Mouse (Mus musculus) midbrain, embryonic 11.5 days (tissue): ENCODE measurements around the gene Hist1h3f. TPM values are rescaled to one million over a fixed set of nuclear protein-coding genes. Genes with fewer than 3 reads are reported as not detected.
"Not testable (repeated sequence)": the region's sequence is repeated elsewhere in the genome, so short reads cannot be mapped to it uniquely, and the experiment has no call there.

Experiments used
- ATAC-seq: fragments of 200-750 bp; cut with Nextera tagmentation; 2 replicates; pipeline ENCODE4 v1.8.0; 2017; ENCODE audit warnings: moderate TSS enrichment, moderate library complexity; ENCODE audit not compliant: low FRiP score
- DNase-seq: peaks from one replicate; pipeline ENCODE4 v3.0.0; 2015; ENCODE audit warnings: low spot score; ENCODE audit errors: missing footprints
- H3K27ac ChIP-seq: fragments of 300-500 bp; sonication (generic); 2 replicates; pipeline ENCODE4 v1.5.1; 2014; ENCODE audit warnings: low read depth, low read length
- H3K27me3 ChIP-seq: fragments of 300-500 bp; sonication (generic); 2 replicates; pipeline ENCODE4 v1.6.1; 2014; ENCODE audit warnings: mild to moderate bottlenecking, low read length, moderate library complexity, mixed read lengths; ENCODE audit not compliant: control insufficient read depth, insufficient read depth
- H3K36me3 ChIP-seq: fragments of 300-500 bp; sonication (generic); 2 replicates; pipeline ENCODE4 v1.6.1; 2014; ENCODE audit warnings: mild to moderate bottlenecking, low read length, moderate library complexity, mixed read lengths; ENCODE audit not compliant: control insufficient read depth, insufficient read depth
- H3K4me1 ChIP-seq: fragments of 300-500 bp; sonication (generic); 2 replicates; pipeline ENCODE4 v1.6.1; 2014; ENCODE audit warnings: low read length; ENCODE audit not compliant: control insufficient read depth, insufficient read depth
- H3K4me2 ChIP-seq: fragments of 300-500 bp; sonication (generic); 2 replicates; pipeline ENCODE4 v1.6.1; 2014; ENCODE audit warnings: mild to moderate bottlenecking, moderate library complexity
- H3K4me3 ChIP-seq: fragments of 300-500 bp; sonication (generic); 2 replicates; pipeline ENCODE4 v1.5.1; 2014; ENCODE audit warnings: low read depth, low read length
- H3K9ac ChIP-seq: fragments of 300-500 bp; sonication (generic); 2 replicates; pipeline ENCODE4 v1.6.1; 2014; ENCODE audit warnings: low read length
- H3K9me3 ChIP-seq: fragments of 300-500 bp; sonication (generic); 2 replicates; pipeline ENCODE4 v1.6.1; 2016; ENCODE audit warnings: low read length; ENCODE audit not compliant: control insufficient read depth
- WGBS: fragments of 180-500 bp; shearing (Covaris S2); extraction: QIAGEN DNeasy Blood & Tissue Kit; methylation state at CpG from one replicate; pipeline ENCODE4 v1.1.7; 2014; 5-methylcytosine and 5-hydroxymethylcytosine counted together
- polyA plus RNA-seq: library from polyadenylated mRNA; unstranded; fragments of >200 nt; fragmentation: Nextera tagmentation; extraction: Ambion mirVana; gene quantifications from 2 replicates; pipeline ENCODE4 v1.2.1, GENCODE M21; 2014

Gene Hist1h3f
- polyA plus RNA-seq, 1 experiment from 2014 or later, result 1.2 TPM

- H3K4me2 ChIP-seq, result peak overlapping the region; percentile 71
- H3K9me3 ChIP-seq, result no peaks in the 10 kb centered on the region
- WGBS, result 4% methylated on average over 18 of the region's 18 CpGs
- H3K27me3 ChIP-seq, result no peaks in the 10 kb centered on the region
- H3K4me3 ChIP-seq, result peak overlapping the region; percentile 35
- ATAC-seq (peak; percentile 65), DNase-seq (peak; percentile 96)
- peak overlapping the region; percentile 86 for H3K9ac ChIP-seq
- no peaks in the 10 kb centered on the region for H3K4me1 ChIP-seq
- peak overlapping the region; percentile 96 for H3K27ac ChIP-seq
- H3K36me3 ChIP-seq, result no peaks in the 10 kb centered on the region
These were observed 19.0 kb downstream of the Hist1h3f start for GRCm38 (mm10) chr13:23562699-23563462.

DNA sequence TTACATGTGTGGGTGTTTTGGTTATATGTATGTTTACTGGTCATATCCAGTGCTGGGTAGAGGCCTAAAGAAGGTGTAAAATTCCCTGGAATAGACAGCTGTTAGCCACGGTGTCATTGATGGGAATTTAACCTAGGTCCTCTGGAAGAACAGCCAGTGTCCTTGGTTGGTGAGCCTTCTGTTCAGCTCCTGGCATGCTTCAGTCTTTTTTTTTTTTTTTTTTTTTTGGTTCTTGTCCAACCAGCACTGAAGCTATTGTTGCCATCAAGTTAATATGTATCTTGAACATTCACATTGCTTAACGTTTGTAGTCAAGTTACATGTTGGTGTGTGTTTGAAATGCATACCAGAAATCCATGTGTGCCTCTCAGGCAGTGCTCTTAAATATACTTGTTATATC is 20.6 kb downstream of the Hist1h3f start:
- Histone ChIP-seq H3K9ac (no peak overlapping the region), H3K36me3 (no peaks in the 10 kb centered on the region), H3K4me2 (no peak overlapping the region), H3K9me3 (no peaks in the 10 kb centered on the region), H3K4me1 (no peaks in the 10 kb centered on the region; the same call in 1 of the 2 replicates), H3K4me3 (no peak overlapping the region), H3K27me3 (no peaks in the 10 kb centered on the region), H3K27ac (0 out of 2 replicates have a peak overlapping the region, but pooled peaks have one; percentile 96)
- 87% methylated on average over 2 of the region's 2 CpGs for WGBS
- no peak for ATAC-seq
- DNase-seq, result no peak

GRCm38 (mm10) chr13:23570261-23571021 is 26.6 kb downstream of the Hist1h3f start:
- not testable (repeated sequence) for ATAC-seq, H3K4me1 ChIP-seq, H3K36me3 ChIP-seq, H3K9me3 ChIP-seq, H3K27me3 ChIP-seq
- H3K4me2 ChIP-seq, result peak overlapping the region; percentile 42
- peak; percentile 94 for DNase-seq
- peak overlapping the region; percentile 43 for H3K4me3 ChIP-seq
- peak overlapping the region; percentile 93 for H3K27ac ChIP-seq
- H3K9ac ChIP-seq, result peak overlapping the region; percentile 57; the same call in 1 of the 2 replicates
- 4% methylated on average over 19 of the region's 41 CpGs for WGBS

DNA sequence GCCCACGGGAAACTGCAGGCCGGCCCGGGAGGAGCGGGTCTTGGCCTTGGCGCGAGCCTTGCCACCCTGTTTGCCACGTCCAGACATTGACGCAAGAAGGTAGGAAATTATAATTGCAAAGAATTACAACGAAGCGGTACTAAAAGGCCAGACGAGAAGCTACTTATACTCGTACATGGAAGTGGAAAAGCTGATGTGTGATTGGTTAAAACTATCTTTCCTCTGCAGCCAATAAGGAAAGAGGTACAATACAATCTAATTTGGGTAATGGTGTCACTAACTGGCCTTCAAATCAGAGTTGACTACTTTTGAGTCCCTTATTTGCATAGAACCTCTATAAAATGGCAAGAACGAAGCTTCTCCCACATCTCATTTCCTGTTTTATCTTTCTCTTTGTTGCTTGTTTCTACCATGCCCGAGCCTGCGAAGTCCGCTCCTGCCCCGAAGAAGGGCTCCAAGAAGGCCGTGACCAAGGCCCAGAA is 27.2 kb downstream of the Hist1h3f start, which contains the start of the genes Hist1h2ae and Hist1h2bg:
Gene Hist1h2ae, minus strand, starts transcription at position 199 of the 482 bp plus-strand sequence.
Gene Hist1h2bg, plus strand, starts transcription at position 375 of the 482 bp plus-strand sequence.
- peak within 1 kb of the TSS; percentile 93 for H3K27ac ChIP-seq
- H3K27me3 ChIP-seq, result no peaks in the 10 kb centered on the region
- no peaks in the 10 kb centered on the region for H3K36me3 ChIP-seq
- peak; percentile 96 for DNase-seq
- peak; percentile 90 for ATAC-seq
- H3K9ac ChIP-seq, result peak within 1 kb of the TSS; percentile 75
- WGBS, result 0% methylated on average over 18 of the region's 18 CpGs
- H3K9me3 ChIP-seq, result no peaks in the 10 kb centered on the region
- peak within 1 kb of the TSS; percentile 43 for H3K4me3 ChIP-seq
- H3K4me1 ChIP-seq, result peaks cover 6% of the 10 kb centered on the region; the same call in 1 of the 2 replicates
- H3K4me2 ChIP-seq, result peak within 1 kb of the TSS; percentile 63

DNA sequence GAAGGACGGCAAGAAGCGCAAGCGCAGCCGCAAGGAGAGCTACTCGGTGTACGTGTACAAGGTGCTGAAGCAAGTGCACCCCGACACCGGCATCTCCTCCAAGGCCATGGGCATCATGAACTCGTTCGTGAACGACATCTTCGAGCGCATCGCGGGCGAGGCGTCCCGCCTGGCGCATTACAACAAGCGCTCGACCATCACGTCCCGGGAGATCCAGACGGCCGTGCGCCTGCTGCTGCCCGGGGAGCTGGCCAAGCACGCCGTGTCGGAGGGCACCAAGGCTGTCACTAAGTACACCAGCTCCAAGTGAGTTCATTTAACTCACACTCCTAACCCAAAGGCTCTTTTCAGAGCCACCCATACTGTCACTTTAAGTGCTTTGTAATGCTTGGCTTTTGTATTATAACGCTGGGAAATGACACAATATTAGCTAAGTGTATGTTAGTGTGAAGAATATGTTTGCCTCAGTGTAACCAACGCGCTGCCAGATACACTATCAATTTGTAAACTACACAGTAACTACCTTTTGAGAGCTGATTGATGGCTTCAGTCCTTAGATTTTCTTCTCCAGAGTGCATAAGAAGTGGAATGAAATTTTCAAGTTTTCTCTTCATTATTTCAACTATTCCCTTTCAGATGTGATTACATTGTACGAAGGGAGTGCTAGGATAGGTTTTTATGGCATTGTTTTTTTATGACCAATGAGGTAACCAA is 27.8 kb downstream of the Hist1h3f start:
- not testable (repeated sequence) for ATAC-seq, H3K36me3 ChIP-seq, H3K9me3 ChIP-seq, H3K27me3 ChIP-seq, H3K4me1 ChIP-seq
- DNase-seq, result peak; percentile 91
- Histone ChIP-seq H3K9ac (peak overlapping the region; percentile 75), H3K27ac (peak overlapping the region; percentile 93), H3K4me3 (peak overlapping the region; percentile 43), H3K4me2 (peak overlapping the region; percentile 63)
- WGBS, result under 1% methylated on average over 11 of the region's 34 CpGs

DNA sequence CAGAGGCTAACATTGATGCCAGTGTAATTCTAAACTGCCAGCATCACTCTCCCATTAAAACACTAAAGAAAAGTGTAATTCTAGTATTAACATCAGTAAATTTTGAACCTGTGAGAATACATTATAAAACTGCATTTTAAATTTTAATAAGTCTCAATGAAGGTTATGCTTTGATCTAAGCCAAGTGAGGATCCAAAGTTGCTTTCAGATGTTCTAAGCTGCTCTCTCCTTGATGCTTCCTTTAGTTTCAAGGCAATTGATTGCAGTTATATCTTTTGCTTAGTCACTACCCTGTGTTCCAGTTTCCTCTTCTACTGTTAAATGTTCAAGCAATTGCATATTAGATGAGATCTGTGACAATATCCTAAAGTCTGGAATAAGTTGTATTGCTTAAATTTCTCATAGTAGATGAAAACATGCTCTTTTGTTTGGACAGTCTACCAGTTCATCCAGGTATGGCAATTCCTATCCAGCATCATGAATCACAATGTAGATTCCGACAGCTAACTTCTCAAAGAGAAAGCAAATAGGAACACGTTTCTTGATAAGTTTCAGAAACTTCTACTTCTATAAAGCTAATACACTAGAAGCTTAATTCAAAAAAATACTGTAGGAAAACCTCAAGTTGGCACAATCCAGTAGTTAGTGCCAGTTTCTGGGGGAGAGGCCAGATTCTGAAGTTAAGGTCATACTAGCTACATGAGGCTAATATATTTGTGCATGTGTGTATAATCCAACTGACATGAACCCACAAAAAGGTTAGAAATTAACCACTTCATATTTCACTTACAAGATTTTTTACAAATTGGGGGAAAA is 28.6 kb downstream of the Hist1h3f start:
- DNase-seq (peak; percentile 92), ATAC-seq (no peak)
- Histone ChIP-seq H3K27me3 (no peaks in the 10 kb centered on the region), H3K4me1 (peaks cover 15% of the 10 kb centered on the region), H3K27ac (peak overlapping the region; percentile 93), H3K9ac (peak overlapping the region; percentile 75), H3K4me3 (peak overlapping the region; percentile 43), H3K4me2 (peak overlapping the region; percentile 63), H3K36me3 (no peaks in the 10 kb centered on the region), H3K9me3 (no peaks in the 10 kb centered on the region)
- 42% methylated on average over 2 of the region's 2 CpGs for WGBS

GRCm38 (mm10) chr13:23573034-23573897 is 29.4 kb downstream of the Hist1h3f start:
- H3K9me3 ChIP-seq, H3K36me3 ChIP-seq, H3K27me3 ChIP-seq, ATAC-seq: not testable (repeated sequence)
- peak; percentile 91 for DNase-seq
- 11% methylated on average over 17 of the region's 20 CpGs for WGBS
- Histone ChIP-seq H3K9ac (peak overlapping the region; percentile 55), H3K4me3 (peak overlapping the region; percentile 18; the same call in 1 of the 2 replicates), H3K4me2 (peak overlapping the region; percentile 63), H3K4me1 (peaks cover 15% of the 10 kb centered on the region), H3K27ac (peak overlapping the region; percentile 93)
